Mouse (Mus musculus) heart, embryonic 14.5 days (tissue): Measurements from ENCODE around the gene Prss38. TPM values are rescaled to one million over a fixed set of nuclear protein-coding genes. Genes with fewer than 3 reads are reported as not detected.

ENCODE experiments used
- ATAC-seq: fragments of 200-750 bp; cut with Nextera tagmentation; 2 replicates; pipeline ENCODE4 v1.8.0; 2017; ENCODE audit warnings: low read depth, moderate TSS enrichment; ENCODE audit not compliant: insufficient number of reproducible peaks, insufficient read depth, low FRiP score
- H3K27ac ChIP-seq, 2 experiments: fragments of 200-500 bp in 1 of 2; fragments of 300-500 bp in 1 of 2; sonication (generic) in 1 of 2; replicated peaks in 1 of 2; 2 replicates each; pipeline ENCODE4 v1.5.1; 2012 to 2014; ENCODE audit warnings: low read depth in 2 of 2, low read length in 2 of 2, control low read depth in 1 of 2, mild to moderate bottlenecking in 1 of 2, mixed read lengths in 1 of 2; ENCODE audit not compliant: control insufficient read depth in 1 of 2, insufficient read depth in 1 of 2
- H3K27me3 ChIP-seq: fragments of 300-500 bp; sonication (generic); 2 replicates; pipeline ENCODE4 v1.6.1; 2014; ENCODE audit warnings: mild to moderate bottlenecking, low read length, control low read depth; ENCODE audit not compliant: control insufficient read depth, insufficient read depth
- H3K36me3 ChIP-seq: fragments of 300-500 bp; sonication (generic); 2 replicates; pipeline ENCODE4 v1.6.1; 2014; ENCODE audit warnings: mild to moderate bottlenecking, control low read depth, low read length, mixed read lengths; ENCODE audit not compliant: control insufficient read depth, insufficient read depth
- H3K4me1 ChIP-seq, 2 experiments: fragments of 200-500 bp in 1 of 2; fragments of 300-500 bp in 1 of 2; sonication (generic) in 1 of 2; 2 replicates each; pipeline ENCODE4 v1.6.1; 2012 to 2014; ENCODE audit warnings: low read length in 2 of 2, control low read depth in 1 of 2, mixed read lengths in 1 of 2; ENCODE audit not compliant: control insufficient read depth in 2 of 2, insufficient read depth in 2 of 2
- H3K4me2 ChIP-seq: fragments of 300-500 bp; sonication (generic); 2 replicates; pipeline ENCODE4 v1.6.1; 2014; ENCODE audit warnings: mild to moderate bottlenecking, low read length
- H3K4me3 ChIP-seq, 2 experiments: fragments of 200-500 bp in 1 of 2; fragments of 300-500 bp in 1 of 2; sonication (generic) in 1 of 2; 2 replicates each; pipeline ENCODE4 v1.5.1; 2012 to 2014; ENCODE audit warnings: low read length in 2 of 2, mild to moderate bottlenecking in 2 of 2, control low read depth in 1 of 2, low read depth in 1 of 2, moderate library complexity in 1 of 2; ENCODE audit not compliant: control insufficient read depth in 1 of 2, insufficient read depth in 1 of 2
- H3K9ac ChIP-seq: fragments of 300-500 bp; sonication (generic); 2 replicates; pipeline ENCODE4 v1.6.1; 2014; ENCODE audit warnings: mild to moderate bottlenecking, low read length
- H3K9me3 ChIP-seq: fragments of 300-500 bp; sonication (generic); 2 replicates; pipeline ENCODE4 v1.6.1; 2016; ENCODE audit warnings: low read length, control low read depth; ENCODE audit not compliant: control insufficient read depth
- WGBS: fragments of 180-500 bp; shearing (Covaris S2); extraction: QIAGEN DNeasy Blood & Tissue Kit; methylation state at CpG from one replicate; pipeline ENCODE4 v1.1.7; 2014; 5-methylcytosine and 5-hydroxymethylcytosine counted together
- polyA plus RNA-seq: library from polyadenylated mRNA; unstranded; fragments of >200 nt; fragmentation: Nextera tagmentation; extraction: Ambion mirVana; gene quantifications from 2 replicates; pipeline ENCODE4 v1.2.1, GENCODE M21; 2014

The Prss38 gene
- polyA plus RNA-seq, 1 experiment from 2014 or later, result not detected

- Histone ChIP-seq H3K36me3 (no peaks in the 10 kb centered on the region), H3K4me2 (no peak overlapping the region), H3K9ac (no peak overlapping the region), H3K4me1 (peaks cover 20% of the 10 kb centered on the region in 2 experiments), H3K4me3 (no peak overlapping the region), H3K9me3 (no peaks in the 10 kb centered on the region), H3K27me3 (no peaks in the 10 kb centered on the region), H3K27ac (no peak overlapping the region)
- 27% methylated on average over 1 of the region's 1 CpGs for WGBS
- ATAC-seq, result no peak
Measured at GRCm38 (mm10) chr11:59336381-59336780, 39.1 kb downstream of the Prss38 start.

- Histone ChIP-seq H3K9me3 (no peaks in the 10 kb centered on the region), H3K4me1 (peaks cover 20% of the 10 kb centered on the region in 2 experiments), H3K27me3 (no peaks in the 10 kb centered on the region), H3K9ac (no peak overlapping the region), H3K27ac (no peak overlapping the region), H3K36me3 (no peaks in the 10 kb centered on the region), H3K4me3 (no peak overlapping the region), H3K4me2 (no peak overlapping the region)
- ATAC-seq, result no peak
- 49% methylated on average over 2 of the region's 2 CpGs for WGBS
Measured at GRCm38 (mm10) chr11:59335942-59336341, 39.5 kb downstream of the Prss38 start.

DNA sequence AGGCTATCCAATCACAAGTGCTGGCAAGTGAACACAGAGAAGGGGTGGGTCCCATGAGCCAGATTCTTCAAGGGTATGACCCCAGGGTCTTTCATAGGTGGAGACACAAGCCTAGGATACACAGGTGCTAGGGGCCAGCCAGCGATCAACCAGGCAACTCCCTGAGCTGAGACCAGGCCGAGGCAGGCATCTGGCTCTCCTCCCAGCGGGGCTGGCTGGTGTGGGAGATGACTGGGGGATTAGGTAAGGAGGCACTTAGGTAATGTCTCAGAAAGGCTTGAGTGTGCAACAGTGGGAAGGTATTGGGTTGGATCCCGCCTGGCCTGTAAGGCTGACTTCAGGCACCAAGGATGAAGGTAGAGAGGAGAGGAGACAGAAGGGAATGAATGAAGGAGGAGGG is 40.3 kb downstream of the Prss38 start:
- Histone ChIP-seq H3K9ac (no peak overlapping the region), H3K4me3 (no peak overlapping the region), H3K27ac (no peak overlapping the region), H3K4me2 (no peak overlapping the region), H3K27me3 (no peaks in the 10 kb centered on the region), H3K36me3 (no peaks in the 10 kb centered on the region), H3K9me3 (no peaks in the 10 kb centered on the region), H3K4me1 (peaks cover 20% of the 10 kb centered on the region in 2 experiments)
- no peak for ATAC-seq
- 45% methylated on average over 4 of the region's 4 CpGs for WGBS

DNA sequence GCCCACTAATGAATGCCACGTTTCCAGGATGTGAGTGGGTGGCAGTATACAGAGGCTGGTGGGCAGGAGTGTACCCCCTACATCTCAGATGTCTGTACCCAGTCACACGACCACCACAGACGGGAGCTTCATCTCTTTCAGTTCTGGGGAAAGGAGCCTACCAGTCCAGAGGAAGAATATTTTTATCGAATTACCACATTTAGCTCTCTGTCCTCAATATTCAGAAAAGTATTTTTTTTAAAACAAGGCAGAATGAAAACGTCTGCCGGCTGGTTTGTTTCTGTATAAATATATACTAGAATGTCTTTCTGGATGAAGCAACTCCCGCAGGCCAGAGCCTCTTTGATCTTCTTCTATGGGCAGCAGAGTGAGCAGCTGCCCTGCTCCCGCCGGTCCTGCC is 42.5 kb downstream of the Prss38 start:
- 61% methylated on average over 9 of the region's 9 CpGs for WGBS
- Histone ChIP-seq H3K9ac (no peak overlapping the region), H3K27ac (no peak overlapping the region), H3K9me3 (no peaks in the 10 kb centered on the region), H3K4me3 (no peak overlapping the region), H3K36me3 (no peaks in the 10 kb centered on the region), H3K4me1 (peaks cover 11 to 16% of the 10 kb centered on the region in 2 experiments), H3K27me3 (no peaks in the 10 kb centered on the region), H3K4me2 (no peak overlapping the region)
- ATAC-seq, result no peak

DNA sequence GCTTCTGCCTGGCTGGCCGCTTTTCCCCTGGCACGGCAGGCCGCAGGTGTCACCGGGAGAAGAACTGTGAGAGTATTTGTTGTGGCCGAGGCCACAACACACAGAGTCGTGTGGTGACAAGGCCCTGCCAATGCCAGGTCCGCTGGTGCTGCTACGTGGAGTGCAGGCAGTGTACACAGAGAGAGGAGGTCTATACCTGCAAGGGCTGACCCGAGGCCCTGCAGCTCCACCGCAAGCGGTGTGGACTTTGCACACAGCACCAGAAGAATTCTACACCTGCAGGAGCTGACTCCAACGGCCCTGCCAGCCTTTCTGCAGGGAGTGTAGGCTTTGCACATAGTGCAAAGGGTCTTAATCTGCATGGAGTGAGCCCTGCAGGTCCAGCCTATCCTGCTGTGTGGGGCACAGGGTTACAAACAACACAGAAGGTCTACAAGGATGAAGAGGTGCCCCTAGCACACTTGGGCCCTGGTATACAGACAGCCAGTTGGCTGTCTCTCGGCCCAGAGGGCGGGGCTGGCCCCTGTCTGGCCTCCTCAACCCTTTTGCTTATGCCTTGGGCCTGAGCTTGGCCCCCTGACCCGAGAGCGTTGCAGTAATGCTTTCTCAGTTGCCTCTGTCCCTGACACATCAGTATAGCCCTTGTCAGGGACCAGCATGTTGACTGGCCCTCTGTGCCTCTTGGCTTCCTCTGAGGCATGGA is 44.1 kb downstream of the Prss38 start:
- Histone ChIP-seq H3K36me3 (no peaks in the 10 kb centered on the region), H3K27me3 (no peaks in the 10 kb centered on the region)
- 79% methylated on average over 16 of the region's 16 CpGs for WGBS

GRCm38 (mm10) chr11:59330560-59330959 is 44.9 kb downstream of the Prss38 start:
- Histone ChIP-seq H3K36me3 (no peaks in the 10 kb centered on the region), H3K27ac (no peak overlapping the region), H3K4me2 (no peak overlapping the region), H3K4me1 (no peaks in the 10 kb centered on the region), H3K27me3 (no peaks in the 10 kb centered on the region), H3K4me3 (no peak overlapping the region), H3K9me3 (no peaks in the 10 kb centered on the region), H3K9ac (no peak overlapping the region)
- 45% methylated on average over 5 of the region's 5 CpGs for WGBS
- ATAC-seq, result no peak

More for the DNA sequence above, 44.1 kb downstream of the Prss38 start:
- no peak overlapping the region for H3K4me2 ChIP-seq
- H3K9me3 ChIP-seq, result no peaks in the 10 kb centered on the region
- no peak for ATAC-seq
- H3K9ac ChIP-seq, result no peak overlapping the region
- no peak overlapping the region for H3K4me3 ChIP-seq
- H3K27ac ChIP-seq, result no peak overlapping the region
- peaks cover 0 to 4% of the 10 kb centered on the region in 2 experiments; a peak in 1 of 4 replicates for H3K4me1 ChIP-seq

DNA sequence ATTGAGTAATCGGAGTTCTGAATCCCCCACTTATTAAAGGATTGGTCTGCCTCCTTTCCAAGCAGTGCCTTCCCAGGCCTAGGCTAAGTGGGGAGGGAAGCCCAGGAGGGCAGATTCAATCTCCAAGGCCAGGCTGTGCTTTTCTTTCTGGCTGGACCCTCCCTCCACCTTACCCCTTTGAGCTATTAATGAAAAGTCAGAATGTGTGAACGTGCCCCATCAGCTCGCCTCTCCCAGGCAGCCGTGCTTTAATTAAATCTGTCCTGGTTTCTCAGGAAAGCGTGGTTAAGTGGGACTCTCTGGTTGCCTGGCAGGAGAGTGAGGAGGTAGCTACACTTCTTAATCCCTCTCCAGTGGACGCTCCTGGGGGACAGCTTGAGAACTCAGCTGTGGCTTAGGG is 45.8 kb downstream of the Prss38 start:
- Histone ChIP-seq H3K4me1 (peaks cover 0 to 3% of the 10 kb centered on the region in 2 experiments; a peak in 2 of 4 replicates), H3K9me3 (no peaks in the 10 kb centered on the region), H3K4me2 (no peak overlapping the region), H3K27ac (no peak overlapping the region), H3K9ac (no peak overlapping the region), H3K36me3 (no peaks in the 10 kb centered on the region), H3K27me3 (no peaks in the 10 kb centered on the region), H3K4me3 (no peak overlapping the region)
- no peak for ATAC-seq
- 41% methylated on average over 6 of the region's 6 CpGs for WGBS

DNA sequence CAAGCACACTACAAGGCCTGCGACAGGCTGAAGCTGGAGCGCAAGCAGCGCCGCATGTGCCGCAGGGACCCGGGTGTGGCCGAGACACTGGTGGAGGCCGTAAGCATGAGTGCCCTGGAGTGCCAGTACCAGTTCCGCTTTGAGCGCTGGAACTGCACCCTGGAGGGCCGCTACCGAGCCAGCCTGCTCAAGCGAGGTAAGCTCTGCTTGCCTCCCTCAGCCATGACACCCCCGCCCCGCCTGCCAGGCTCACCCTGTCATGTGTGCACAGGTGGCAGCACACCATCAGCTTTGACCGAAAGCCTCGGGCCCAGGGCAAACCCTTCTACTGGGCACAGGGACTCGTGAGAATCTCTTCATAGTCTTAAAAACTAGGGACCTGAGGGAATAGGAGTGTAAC is 47.8 kb downstream of the Prss38 start:
- Histone ChIP-seq H3K36me3 (no peaks in the 10 kb centered on the region), H3K4me3 (no peak overlapping the region), H3K9me3 (no peaks in the 10 kb centered on the region), H3K4me2 (no peak overlapping the region), H3K27ac (no peak overlapping the region), H3K9ac (no peak overlapping the region), H3K4me1 (peaks cover 0 to 3% of the 10 kb centered on the region in 2 experiments; a peak in 2 of 4 replicates), H3K27me3 (no peaks in the 10 kb centered on the region)
- WGBS, result 85% methylated on average over 18 of the region's 18 CpGs
- no peak for ATAC-seq
